Mouse (Mus musculus) G1E (cell line): ENCODE data around the gene Gm10382.

Source experiments
- CTCF ChIP-seq: IDR thresholded peaks from 2 replicates; pipeline ENCODE4 v1.5.1; 2012; ENCODE audit warnings: low read depth, low read length, inconsistent platforms, mixed read lengths
- GATA1 ChIP-seq: IDR thresholded peaks from 2 replicates; pipeline ENCODE4 v1.6.1; 2012; ENCODE audit warnings: borderline replicate concordance, low read length, inconsistent platforms, mixed read lengths
- GATA2 ChIP-seq: IDR thresholded peaks from 2 replicates; pipeline ENCODE4 v1.6.1; 2012; ENCODE audit warnings: low read depth, low read length, inconsistent platforms, borderline replicate concordance
- POLR2AphosphoS5 ChIP-seq: IDR thresholded peaks from 2 replicates; pipeline ENCODE4 v1.6.1; 2012; ENCODE audit warnings: low read depth, low read length, inconsistent platforms; ENCODE audit not compliant: insufficient replicate concordance
- TAL1 ChIP-seq: conservative IDR thresholded peaks from 2 replicates; pipeline ENCODE4 v1.6.1; 2012; ENCODE audit warnings: low read depth, low read length, inconsistent platforms, mixed read lengths

DNA sequence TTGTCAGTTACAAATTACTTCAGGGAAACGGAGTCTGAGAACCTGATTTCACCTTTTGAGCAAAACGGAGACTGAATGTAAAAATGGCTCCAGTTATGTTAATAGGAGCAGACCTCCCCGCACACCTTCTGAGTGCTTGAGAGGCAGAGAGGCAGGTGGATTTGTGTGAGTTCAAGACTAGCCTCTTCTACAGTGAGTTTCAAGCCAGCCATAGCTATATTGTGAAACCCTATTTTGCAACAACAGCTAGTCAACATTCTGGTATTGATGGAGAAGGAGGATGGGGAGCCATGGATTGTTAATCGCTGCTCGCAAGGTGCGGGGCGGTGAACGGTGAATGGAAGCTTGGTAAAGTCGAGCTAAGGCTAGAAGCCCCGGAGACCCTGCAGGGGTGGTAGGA lies 13.4 kb downstream of the Gm10382 start:
- TF ChIP-seq CTCF (no peak), GATA1 (no peak), POLR2AphosphoS5 (no peak), TAL1 (no peak), GATA2 (no peak)
